Mouse (Mus musculus): ENCODE measurements at regions not wholly inside any gene's neighbourhood (a gene's known extent, or its start where the extent isn't known, plus 50 kb on each side); places are given as distances from the start of the nearest gene placed in this dataset.

- TF ChIP-seq HCFC1 (IDR thresholded peaks at IDR 0.05; ENCODE audit: borderline replicate concordance, insufficient read depth, low read length) (no peak), CHD2 (IDR thresholded peaks at IDR 0.05; ENCODE audit: low read depth, low read length) (no peak), ZNF384 (IDR thresholded peaks at IDR 0.05; ENCODE audit: low read depth, low read length) (no peak), ZC3H11A (IDR thresholded peaks at IDR 0.05; ENCODE audit: borderline replicate concordance, low read depth, low read length) (no peak)
Measured at GRCm38 (mm10) chr14:54023552-54023951, 230.4 kb downstream of the Dad1 start.

Data from ES-E14 (cell line).